Mouse (Mus musculus) cerebellum, postnatal 36 days (tissue): ENCODE results near the gene Hba-a1.
A peak's percentile ranks its signal among the peaks of the same experiment; 100 is the strongest.
"Not testable (repeated sequence)": the region's sequence is repeated elsewhere in the genome, so short reads cannot be mapped to it uniquely, and the experiment has no call there.

Experiments
- DNase-seq, 2 experiments: peaks; one replicate each; pipeline ENCODE4 v3.0.0; 2021 to 2022; ENCODE audit warnings: mixed read lengths in 2 of 2

The Hba-a1 gene

GRCm38 (mm10) chr11:32283091-32283777 lies at the start of gene Hba-a1:
Gene Hba-a1 (plus strand): TSS chr11:32283511.
- not testable (repeated sequence) for DNase-seq

GRCm38 (mm10) chr11:32233895-32234294 lies 49.4 kb upstream of the Hba-a1 start:
- peak in 1 of 2 experiments; percentile 49 for DNase-seq

- peak in 1 of 2 experiments; percentile 21 for DNase-seq
These were observed 48.4 kb upstream of the Hba-a1 start for GRCm38 (mm10) chr11:32234816-32235485.

GRCm38 (mm10) chr11:32235646-32236045 lies 47.7 kb upstream of the Hba-a1 start:
- DNase-seq, result peak; percentile 35 to 53

GRCm38 (mm10) chr11:32236132-32236531 lies 47.2 kb upstream of the Hba-a1 start:
- DNase-seq, result no peak

- DNase-seq, result peak; percentile 75 to 77
These were observed 46.5 kb upstream of the Hba-a1 start for GRCm38 (mm10) chr11:32236712-32237410.

GRCm38 (mm10) chr11:32237411-32237795 lies 45.9 kb upstream of the Hba-a1 start:
- no peak for DNase-seq

GRCm38 (mm10) chr11:32238093-32238860 lies 45.0 kb upstream of the Hba-a1 start:
- DNase-seq, result peak; percentile 83 to 89

GRCm38 (mm10) chr11:32241391-32241790 lies 41.9 kb upstream of the Hba-a1 start:
- no peak for DNase-seq

- DNase-seq, result no peak
These were observed 41.1 kb upstream of the Hba-a1 start for GRCm38 (mm10) chr11:32242209-32242608.

- no peak for DNase-seq
These were observed 39.9 kb upstream of the Hba-a1 start for GRCm38 (mm10) chr11:32243205-32243955.

- DNase-seq, result no peak
These were observed 39.2 kb upstream of the Hba-a1 start for GRCm38 (mm10) chr11:32244064-32244463.

- DNase-seq, result no peak
These were observed 38.7 kb upstream of the Hba-a1 start for GRCm38 (mm10) chr11:32244617-32245016.

- no peak for DNase-seq
These were observed 37.7 kb upstream of the Hba-a1 start for GRCm38 (mm10) chr11:32245614-32246013.

- DNase-seq, result no peak
These were observed 36.2 kb upstream of the Hba-a1 start for GRCm38 (mm10) chr11:32247068-32247467.

GRCm38 (mm10) chr11:32248350-32248749 lies 35.0 kb upstream of the Hba-a1 start:
- no peak for DNase-seq

- DNase-seq, result no peak
These were observed 32.2 kb upstream of the Hba-a1 start for GRCm38 (mm10) chr11:32250880-32251763.

GRCm38 (mm10) chr11:32253121-32253520 lies 30.2 kb upstream of the Hba-a1 start:
- peak in 1 of 2 experiments; percentile 9 for DNase-seq

GRCm38 (mm10) chr11:32256146-32256545 lies 27.2 kb upstream of the Hba-a1 start:
- DNase-seq, result no peak

GRCm38 (mm10) chr11:32256566-32256965 lies 26.7 kb upstream of the Hba-a1 start:
- no peak for DNase-seq
